Mouse (Mus musculus) frontal cortex, postnatal 36 days (tissue): ENCODE data around the gene Zfpm1.

ENCODE experiments used
- DNase-seq, 2 experiments: peaks; one replicate each; pipeline ENCODE4 v3.0.0; 2022; ENCODE audit warnings: low spot score in 2 of 2

The Zfpm1 gene

GRCm38 (mm10) chr8:122282035-122282358, at the start of gene Zfpm1:
Zfpm1 (plus strand) TSS chr8:122282141.
- no peak for DNase-seq

- DNase-seq: no peak
These were observed 47.9 kb upstream of the Zfpm1 start for GRCm38 (mm10) chr8:122234055-122234454.

- DNase-seq: no peak
These were observed 45.4 kb upstream of the Zfpm1 start for GRCm38 (mm10) chr8:122236521-122236920.

DNA sequence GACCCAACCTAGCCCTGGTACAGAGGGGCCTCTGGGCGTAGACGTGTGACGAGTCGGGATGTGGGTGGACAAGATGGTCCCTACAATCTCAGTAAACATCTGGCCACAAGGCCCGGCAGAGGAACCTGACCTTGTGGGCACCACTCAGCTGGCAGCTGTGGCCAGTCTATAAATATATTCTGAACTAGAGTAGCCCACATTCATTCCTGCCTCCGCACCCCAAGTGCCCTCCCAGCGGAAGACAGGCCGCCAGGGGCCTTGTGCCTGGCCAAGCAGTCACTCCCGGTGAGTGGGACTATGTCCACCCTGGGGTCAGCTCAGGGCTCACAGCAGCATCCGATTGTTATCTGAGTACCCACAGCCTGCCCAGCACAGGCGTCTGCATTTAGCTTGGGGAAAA, 43.7 kb upstream of the Zfpm1 start:
- DNase-seq: no peak

- no peak for DNase-seq
These were observed 43.2 kb upstream of the Zfpm1 start for GRCm38 (mm10) chr8:122238731-122239130.

- DNase-seq: no peak
These were observed 41.5 kb upstream of the Zfpm1 start for GRCm38 (mm10) chr8:122240241-122241026.

DNA sequence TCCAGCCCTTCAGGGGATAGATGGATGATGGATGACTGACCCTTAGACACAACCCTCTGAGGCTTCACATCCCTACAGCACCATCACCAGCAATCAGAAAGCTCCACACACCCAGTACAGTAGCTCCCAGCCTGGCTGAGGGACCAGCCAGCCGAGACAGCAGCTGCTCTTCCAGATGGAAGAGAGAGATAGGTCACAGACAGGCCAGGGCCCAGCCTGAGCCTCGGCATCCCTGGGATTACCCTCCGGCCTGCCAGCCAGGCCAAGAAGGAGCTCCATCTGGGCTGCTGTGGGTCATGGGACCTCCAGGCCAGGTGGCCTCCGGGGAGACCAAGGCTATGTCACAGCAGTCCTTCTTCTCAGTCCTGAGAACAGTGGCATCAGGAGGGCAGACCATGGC, 38.6 kb upstream of the Zfpm1 start:
- DNase-seq: no peak

DNA sequence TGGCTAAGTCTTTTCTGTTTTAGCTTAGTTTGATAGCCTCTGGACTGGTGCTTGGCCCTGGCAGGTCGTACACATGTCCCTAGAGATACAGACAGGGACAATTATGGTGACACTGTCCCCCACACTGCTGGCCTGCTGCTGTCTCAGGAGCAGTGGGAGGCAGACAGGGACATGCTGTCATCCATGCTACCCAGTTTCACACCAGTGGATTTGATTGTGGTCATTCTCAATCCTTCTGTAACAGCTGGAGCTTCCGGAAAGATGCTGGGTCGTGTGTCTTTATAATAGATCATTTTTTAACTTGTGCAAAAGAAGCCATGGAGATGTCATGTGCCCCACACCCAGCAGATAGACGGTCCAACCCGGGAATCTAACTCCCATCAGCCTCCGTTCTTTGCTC, 36.8 kb upstream of the Zfpm1 start:
- no peak for DNase-seq

DNA sequence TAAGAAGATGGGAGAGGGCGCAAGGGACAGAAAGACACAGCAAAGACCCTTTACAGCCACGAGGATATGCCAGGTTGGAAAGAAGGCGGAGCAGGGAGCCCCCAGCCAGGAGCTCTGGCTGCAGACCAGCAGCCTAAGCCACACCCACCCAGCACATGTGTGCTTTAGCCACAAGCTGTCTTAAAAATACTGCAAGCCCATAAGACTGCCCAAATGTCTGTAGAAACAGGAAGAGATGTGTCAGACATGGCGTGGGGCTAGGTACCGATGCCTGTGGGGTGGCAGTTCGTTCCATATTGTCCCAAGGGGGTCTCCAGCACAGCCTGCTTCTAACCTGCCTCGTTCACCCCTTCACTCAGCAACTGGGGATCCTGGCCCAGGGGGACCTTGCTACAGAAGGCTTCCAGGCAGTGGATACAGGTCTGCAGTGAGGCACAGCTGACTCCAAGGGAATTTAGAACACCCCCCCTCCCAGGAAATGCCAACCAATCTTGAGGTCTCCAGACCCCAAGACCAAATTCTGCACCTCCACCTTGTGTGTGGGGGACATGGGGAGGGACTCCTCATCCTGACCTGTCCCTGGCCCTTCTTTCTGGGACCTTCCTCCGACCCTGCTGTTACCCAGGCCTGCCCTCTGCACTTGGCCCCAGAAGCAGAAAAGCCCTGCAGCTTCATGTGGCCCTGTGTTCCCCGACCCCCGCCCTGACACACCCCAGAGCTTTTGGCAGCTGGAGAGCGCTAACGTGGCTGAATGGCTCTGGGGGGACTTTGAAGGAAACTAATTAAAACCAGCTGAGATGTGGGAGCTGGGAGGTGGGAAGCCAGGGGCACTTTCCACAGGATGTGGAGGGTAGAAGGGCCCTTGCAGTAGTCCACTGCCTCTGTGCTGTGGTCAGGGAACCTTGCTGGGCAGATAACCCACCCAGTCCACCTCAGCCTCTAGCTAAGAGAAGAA, 35.4 kb upstream of the Zfpm1 start:
- no peak for DNase-seq

GRCm38 (mm10) chr8:122251739-122252138, 30.2 kb upstream of the Zfpm1 start:
- no peak for DNase-seq

GRCm38 (mm10) chr8:122252366-122252765, 29.6 kb upstream of the Zfpm1 start:
- DNase-seq: no peak

GRCm38 (mm10) chr8:122259351-122259750, 22.6 kb upstream of the Zfpm1 start:
- DNase-seq: peak; percentile 70 to 74

GRCm38 (mm10) chr8:122260755-122261154, 21.2 kb upstream of the Zfpm1 start:
- DNase-seq: no peak

DNA sequence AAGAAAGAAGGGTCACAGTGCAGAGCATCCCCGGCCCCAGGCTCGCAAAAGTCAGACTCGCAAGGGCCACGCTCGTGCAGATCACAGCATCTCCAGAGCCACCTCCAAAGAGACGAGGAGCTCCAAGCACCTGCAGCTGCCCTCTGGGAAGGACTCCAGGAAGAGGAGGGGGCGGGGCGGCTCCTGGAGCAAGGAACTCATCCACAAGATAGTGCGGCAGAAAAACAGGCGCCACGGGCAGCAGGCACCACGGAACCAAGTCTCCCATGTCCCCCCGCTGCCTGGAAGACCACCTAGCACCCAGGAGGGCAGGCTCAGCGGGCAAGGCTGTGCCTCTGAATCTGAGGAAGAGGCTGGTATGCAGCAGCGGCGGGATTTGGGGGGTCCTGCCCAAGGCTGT, 19.1 kb upstream of the Zfpm1 start:
- DNase-seq: no peak

DNA sequence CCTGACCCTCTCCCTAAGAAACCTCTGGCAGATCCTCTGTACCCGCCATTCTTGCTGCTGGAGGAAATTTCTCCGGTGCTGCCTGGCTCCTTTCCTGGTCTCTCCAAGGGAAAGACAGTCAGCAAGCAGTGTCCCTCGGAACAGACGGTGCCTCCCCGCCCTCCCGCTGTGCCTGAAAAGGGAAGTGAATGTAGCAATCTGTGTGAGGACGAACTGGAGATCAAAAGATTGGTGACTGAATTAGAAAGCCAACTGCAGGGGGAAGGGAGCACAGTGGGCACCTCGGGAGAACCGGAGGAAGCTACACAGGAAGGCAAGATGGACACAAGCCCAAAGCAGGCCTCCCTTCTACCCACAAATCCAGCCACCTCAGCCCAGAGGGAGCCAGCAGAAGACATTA, 17.7 kb upstream of the Zfpm1 start:
- DNase-seq: no peak

GRCm38 (mm10) chr8:122265522-122265921, 16.4 kb upstream of the Zfpm1 start:
- DNase-seq: no peak

- no peak for DNase-seq
These were observed 15.1 kb upstream of the Zfpm1 start for GRCm38 (mm10) chr8:122266867-122267266.

DNA sequence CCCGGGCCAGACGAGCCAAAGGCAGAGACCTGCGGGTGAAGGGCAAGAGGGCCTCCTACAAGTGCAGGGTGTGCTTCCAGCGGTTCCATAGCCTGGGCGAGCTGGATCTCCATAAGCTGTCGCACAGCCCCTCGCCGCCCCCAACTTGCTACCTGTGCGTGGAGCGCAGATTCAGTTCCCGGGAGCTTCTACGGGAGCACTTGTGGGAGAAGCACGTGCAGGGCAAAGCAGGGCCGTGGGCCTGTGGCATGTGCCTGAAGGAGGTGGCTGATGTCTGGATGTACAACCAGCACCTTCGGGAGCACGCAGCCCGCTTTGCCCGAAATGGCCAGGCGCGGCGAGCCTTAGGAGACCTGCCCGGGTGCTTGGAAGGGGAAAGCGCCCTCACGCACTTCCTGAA, 13.1 kb upstream of the Zfpm1 start:
- DNase-seq: no peak

DNA sequence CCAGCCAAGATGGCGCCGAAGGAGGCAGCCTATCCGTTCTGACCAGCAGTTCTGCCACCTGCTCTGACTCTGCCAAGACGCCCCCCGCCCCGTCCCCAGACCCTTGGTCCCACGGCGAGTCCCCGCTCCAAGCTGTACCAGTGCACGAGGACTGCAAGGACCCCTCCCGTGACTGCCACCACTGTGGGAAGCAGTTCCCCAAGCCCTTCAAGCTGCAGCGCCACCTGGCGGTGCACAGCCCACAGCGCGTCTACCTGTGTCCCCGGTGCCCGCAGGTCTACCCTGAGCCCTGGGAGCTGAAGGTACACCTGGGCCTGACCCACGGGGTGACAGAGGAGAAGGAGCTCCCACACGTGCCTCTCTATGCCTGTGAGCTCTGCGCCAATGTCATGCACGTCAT, 12.5 kb upstream of the Zfpm1 start:
- DNase-seq: peak; percentile 80 to 84

- no peak for DNase-seq
These were observed 11.4 kb upstream of the Zfpm1 start for GRCm38 (mm10) chr8:122270555-122270954.

GRCm38 (mm10) chr8:122273152-122273551, 8.8 kb upstream of the Zfpm1 start:
- DNase-seq: peak; percentile 65 to 67

DNA sequence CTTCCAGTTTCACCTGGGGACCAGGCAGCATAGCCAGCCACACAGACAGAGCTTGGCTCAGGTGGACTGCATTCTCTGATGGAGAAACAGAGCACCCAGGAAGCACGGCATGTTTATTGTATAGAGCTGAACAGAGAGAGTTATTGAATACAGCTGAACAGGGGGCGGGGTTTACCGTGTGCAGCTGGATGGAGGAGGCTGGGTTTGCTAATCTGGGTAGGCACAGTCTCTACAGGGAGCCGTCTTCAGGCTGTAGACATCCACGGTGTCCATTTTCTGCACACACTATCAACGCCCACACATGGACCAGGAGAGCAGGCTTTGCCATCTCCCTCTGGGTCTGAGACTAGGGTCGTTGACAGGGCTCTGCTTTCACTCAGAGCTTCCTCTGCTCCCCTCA, 8.1 kb upstream of the Zfpm1 start:
- DNase-seq: no peak
